Mouse (Mus musculus) mature B cell (primary cell): ENCODE measurements around the gene Fam186a.
"Not testable (repeated sequence)": the region's sequence is repeated elsewhere in the genome, so short reads cannot be mapped to it uniquely, and the experiment has no call there.

Experiments
- in situ Hi-C: fragments of 300-500 bp; cut with MboI; formaldehyde crosslinking; loops from 2 replicates; pipeline ENCODE4 v1.14.3; 2019

Gene Fam186a

GRCm38 (mm10) chr15:99966961-99967360, at the start of gene Fam186a:
TSS of gene Fam186a (minus strand) at chr15:99967061.
- in situ Hi-C loops = no loop called here

- in situ Hi-C loops = no loop called here
These were observed 39.3 kb upstream of the Fam186a start for GRCm38 (mm10) chr15:100006180-100006579.

GRCm38 (mm10) chr15:100004677-100005273, 37.9 kb upstream of the Fam186a start:
- in situ Hi-C loops = no loop called here

GRCm38 (mm10) chr15:99999390-99999789, 32.5 kb upstream of the Fam186a start:
- in situ Hi-C loops = no loop called here

- in situ Hi-C loops = no loop called here
These were observed 30.4 kb upstream of the Fam186a start for GRCm38 (mm10) chr15:99997114-99997804.

- in situ Hi-C loops = no loop called here
These were observed 26.2 kb upstream of the Fam186a start for GRCm38 (mm10) chr15:99993100-99993499.

GRCm38 (mm10) chr15:99979715-99980114, 12.9 kb upstream of the Fam186a start:
- in situ Hi-C loops = no loop called here

- in situ Hi-C loops = no loop called here
These were observed 12.4 kb upstream of the Fam186a start for GRCm38 (mm10) chr15:99979266-99979665.

GRCm38 (mm10) chr15:99976121-99976520, 9.3 kb upstream of the Fam186a start:
- in situ Hi-C loops = not testable (repeated sequence)

GRCm38 (mm10) chr15:99974476-99975220, 7.8 kb upstream of the Fam186a start:
- in situ Hi-C loops = no loop called here

- in situ Hi-C loops = no loop called here
These were observed 6.4 kb upstream of the Fam186a start for GRCm38 (mm10) chr15:99972989-99973911.

- in situ Hi-C loops = no loop called here
These were observed 5.6 kb upstream of the Fam186a start for GRCm38 (mm10) chr15:99972361-99972988.

- in situ Hi-C loops = no loop called here
These were observed 3.7 kb upstream of the Fam186a start for GRCm38 (mm10) chr15:99970606-99971005.

- in situ Hi-C loops = not testable (repeated sequence)
These were observed 2.9 kb upstream of the Fam186a start, which contains the start of gene Larp4 for GRCm38 (mm10) chr15:99969765-99970164. TSS of gene Larp4 (plus strand) at chr15:99970065.

GRCm38 (mm10) chr15:99965103-99965775, 1.6 kb downstream of the Fam186a start:
- in situ Hi-C loops = no loop called here

- in situ Hi-C loops = no loop called here
These were observed 11.5 kb downstream of the Fam186a start for GRCm38 (mm10) chr15:99955324-99955723.

- in situ Hi-C loops = no loop called here
These were observed 25.8 kb downstream of the Fam186a start for GRCm38 (mm10) chr15:99940970-99941630.

- in situ Hi-C loops = no loop called here
These were observed 26.4 kb downstream of the Fam186a start for GRCm38 (mm10) chr15:99940426-99940825.

- in situ Hi-C loops = no loop called here
These were observed 29.0 kb downstream of the Fam186a start for GRCm38 (mm10) chr15:99937841-99938240.

- in situ Hi-C loops = no loop called here
These were observed 30.2 kb downstream of the Fam186a start for GRCm38 (mm10) chr15:99936659-99937058.
